Mouse (Mus musculus): ENCODE measurements around the gene Spred1. TPM values are rescaled to one million over a fixed set of nuclear protein-coding genes. Genes with fewer than 3 reads are reported as not detected.
A peak's percentile ranks its signal among the peaks of the same experiment; 100 is the strongest.

Gene Spred1
- total and polyA plus RNA-seq, 2 experiments from 2014 or later, result 11.3 to 66.9 TPM

- Histone ChIP-seq H3K9me3 (ENCODE audit: low read length) (no peaks in the 10 kb centered on the region), H3K9ac (no peak overlapping the region), H3K4me3 (ENCODE audit: low read depth, low read length) (no peak overlapping the region), H3K27me3 (ENCODE audit: insufficient read depth, low read length) (no peaks in the 10 kb centered on the region), H3K4me2 (ENCODE audit: low read depth) (no peak overlapping the region), H3K36me3 (ENCODE audit: insufficient read depth) (no peaks in the 10 kb centered on the region), H3K4me1 (ENCODE audit: insufficient read depth) (0 out of 2 replicates have a peak, but pooled peaks cover 5% of the 10 kb centered on the region), H3K27ac (ENCODE audit: low read depth, low read length) (no peak overlapping the region)
- DNase-seq, result no peak
- no peak for TF ChIP-seq CTCF (IDR thresholded peaks at IDR 0.05; ENCODE audit: low read depth)
- WGBS, result 63% methylated on average over 2 of the region's 2 CpGs
- ATAC-seq, result no peak
Observed at GRCm38 (mm10) chr2:117118516-117118915, 2.7 kb upstream of the Spred1 start.

GRCm38 (mm10) chr2:117119291-117120245 lies 1.6 kb upstream of the Spred1 start:
- Histone ChIP-seq H3K4me3 (ENCODE audit: low read depth, low read length) (peak overlapping the region; percentile 99), H3K4me2 (ENCODE audit: low read depth) (peak overlapping the region; percentile 71), H3K27ac (ENCODE audit: low read depth, low read length) (peak overlapping the region; percentile 99), H3K9ac (peak overlapping the region; percentile 92), H3K36me3 (ENCODE audit: insufficient read depth) (no peaks in the 10 kb centered on the region), H3K9me3 (ENCODE audit: low read length) (no peaks in the 10 kb centered on the region), H3K27me3 (ENCODE audit: insufficient read depth, low read length) (no peaks in the 10 kb centered on the region), H3K4me1 (ENCODE audit: insufficient read depth) (0 out of 2 replicates have a peak, but pooled peaks cover 8% of the 10 kb centered on the region)
- DNase-seq (no peak), ATAC-seq (peak; percentile 42)
- WGBS, result 3% methylated on average over 30 of the region's 30 CpGs
- no peak for TF ChIP-seq CTCF (IDR thresholded peaks at IDR 0.05; ENCODE audit: low read depth)

- H3K9me3 ChIP-seq (ENCODE audit: low read length), result no peaks in the 10 kb centered on the region
- ATAC-seq (peak; percentile 79), DNase-seq (peak; percentile 99)
- H3K36me3 ChIP-seq (ENCODE audit: insufficient read depth), result no peaks in the 10 kb centered on the region
- peak overlapping the region; percentile 71 for H3K4me2 ChIP-seq (ENCODE audit: low read depth)
- peaks cover 11% of the 10 kb centered on the region; the same call in 1 of the 2 replicates for H3K4me1 ChIP-seq (ENCODE audit: insufficient read depth)
- peak overlapping the region; percentile 92 for H3K9ac ChIP-seq
- no peaks in the 10 kb centered on the region for H3K27me3 ChIP-seq (ENCODE audit: insufficient read depth, low read length)
- H3K4me3 ChIP-seq (ENCODE audit: low read depth, low read length), result peak overlapping the region; percentile 99
- 3% methylated on average over 74 of the region's 101 CpGs for WGBS
- H3K27ac ChIP-seq (ENCODE audit: low read depth, low read length), result peak overlapping the region; percentile 99
- peak; percentile 75 for TF ChIP-seq CTCF (IDR thresholded peaks at IDR 0.05; ENCODE audit: low read depth)
Observed at GRCm38 (mm10) chr2:117120246-117121211, 645 bp upstream of the Spred1 start.

- Histone ChIP-seq H3K27ac (ENCODE audit: low read depth, low read length) (peak overlapping the region; percentile 99), H3K27me3 (ENCODE audit: insufficient read depth, low read length) (no peaks in the 10 kb centered on the region), H3K9ac (peak overlapping the region; percentile 92), H3K4me2 (ENCODE audit: low read depth) (peak overlapping the region; percentile 71), H3K36me3 (ENCODE audit: insufficient read depth) (no peaks in the 10 kb centered on the region), H3K4me1 (ENCODE audit: insufficient read depth) (peaks cover 11% of the 10 kb centered on the region; the same call in 1 of the 2 replicates), H3K9me3 (ENCODE audit: low read length) (no peaks in the 10 kb centered on the region), H3K4me3 (ENCODE audit: low read depth, low read length) (peak overlapping the region; percentile 99)
- WGBS, result under 1% methylated on average over 19 of the region's 19 CpGs
- peak; percentile 20 for DNase-seq
- ATAC-seq, result no peak
- no peak for TF ChIP-seq CTCF (IDR thresholded peaks at IDR 0.05; ENCODE audit: low read depth)
Observed at GRCm38 (mm10) chr2:117121984-117122605, 921 bp downstream of the Spred1 start.

DNA sequence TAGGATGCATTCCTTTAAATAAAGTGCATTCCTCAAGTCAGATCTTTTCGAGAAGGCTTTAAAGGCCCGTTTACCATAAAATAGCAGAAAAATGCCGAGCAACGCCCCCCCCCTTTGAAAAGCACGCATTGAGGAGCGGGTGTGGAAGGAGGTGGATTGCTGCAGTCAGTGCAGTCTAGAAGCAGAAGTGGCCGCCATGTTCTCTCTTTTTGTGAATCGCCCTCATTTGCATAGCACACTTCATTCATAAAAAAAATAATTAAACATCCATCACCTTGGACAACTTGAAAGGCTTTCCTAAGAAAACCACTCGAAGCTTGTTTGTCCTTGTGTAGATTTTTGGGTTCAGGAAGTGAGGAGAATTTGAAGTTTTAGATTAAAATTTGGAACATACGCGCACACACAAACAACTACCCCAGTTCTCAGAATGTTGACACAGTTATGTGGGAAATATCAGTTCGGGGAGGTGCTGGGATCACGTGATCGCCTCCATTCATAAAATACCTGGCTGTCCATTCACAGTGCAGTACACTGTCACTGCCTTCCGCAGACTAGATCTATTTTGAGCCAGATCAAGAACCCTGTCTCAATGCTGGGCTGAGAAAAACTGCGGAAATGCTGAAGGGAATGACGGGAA lies 1.6 kb downstream of the Spred1 start:
- H3K9me3 ChIP-seq (ENCODE audit: low read length), result no peaks in the 10 kb centered on the region
- DNase-seq, result peak; percentile 67
- H3K4me2 ChIP-seq (ENCODE audit: low read depth), result peak overlapping the region; percentile 71
- H3K9ac ChIP-seq, result peak overlapping the region; percentile 92
- no peak overlapping the region for H3K27ac ChIP-seq (ENCODE audit: low read depth, low read length)
- no peak for TF ChIP-seq CTCF (IDR thresholded peaks at IDR 0.05; ENCODE audit: low read depth)
- no peaks in the 10 kb centered on the region; the same call in 1 of the 2 replicates for H3K36me3 ChIP-seq (ENCODE audit: insufficient read depth)
- peaks cover 11% of the 10 kb centered on the region; the same call in 1 of the 2 replicates for H3K4me1 ChIP-seq (ENCODE audit: insufficient read depth)
- WGBS, result 2% methylated on average over 17 of the region's 17 CpGs
- peak; percentile 23 for ATAC-seq
- peak overlapping the region; percentile 99 for H3K4me3 ChIP-seq (ENCODE audit: low read depth, low read length)
- H3K27me3 ChIP-seq (ENCODE audit: insufficient read depth, low read length), result no peaks in the 10 kb centered on the region

DNA sequence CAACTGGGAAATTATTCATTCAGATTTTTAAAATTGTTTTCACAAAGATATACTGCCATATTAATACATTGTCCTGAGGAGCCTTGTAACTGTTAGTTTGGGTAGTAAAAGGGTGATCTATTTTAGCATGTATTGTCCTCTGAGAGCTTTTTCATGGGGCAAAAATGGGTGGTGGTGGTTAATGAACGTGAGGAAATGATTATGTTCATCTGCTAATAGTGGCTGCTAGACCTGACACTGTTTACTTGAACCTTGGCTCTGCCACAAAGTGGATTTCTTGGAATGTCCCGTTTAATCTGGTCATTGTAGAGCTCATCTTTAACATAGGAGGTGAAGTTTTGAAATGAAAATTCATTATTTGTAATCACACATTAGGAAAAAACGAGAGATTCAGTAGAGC lies 2.5 kb downstream of the Spred1 start:
- peaks cover 11% of the 10 kb centered on the region; the same call in 1 of the 2 replicates for H3K4me1 ChIP-seq (ENCODE audit: insufficient read depth)
- H3K9me3 ChIP-seq (ENCODE audit: low read length), result no peaks in the 10 kb centered on the region
- 20% methylated on average over 3 of the region's 3 CpGs for WGBS
- H3K9ac ChIP-seq, result peak overlapping the region; percentile 22; the same call in 1 of the 2 replicates
- peak overlapping the region; percentile 71 for H3K4me2 ChIP-seq (ENCODE audit: low read depth)
- H3K27me3 ChIP-seq (ENCODE audit: insufficient read depth, low read length), result no peaks in the 10 kb centered on the region
- H3K4me3 ChIP-seq (ENCODE audit: low read depth, low read length), result peak overlapping the region; percentile 99
- H3K36me3 ChIP-seq (ENCODE audit: insufficient read depth), result no peaks in the 10 kb centered on the region; the same call in 1 of the 2 replicates
- no peak overlapping the region for H3K27ac ChIP-seq (ENCODE audit: low read depth, low read length)
- TF ChIP-seq CTCF (IDR thresholded peaks at IDR 0.05; ENCODE audit: low read depth), result no peak
- no peak for DNase-seq
- ATAC-seq, result no peak
